Mouse (Mus musculus) C2C12 (cell line): ENCODE measurements around the gene Fsip1. TPM values are rescaled to one million over a fixed set of nuclear protein-coding genes. Genes with fewer than 3 reads are reported as not detected.

Source experiments
- H3K27me3 ChIP-seq: one replicate; pipeline ENCODE4 v1.6.1; 2011; ENCODE audit not compliant: control insufficient read depth, insufficient read depth, insufficient read length
- H3K36me3 ChIP-seq: one replicate; pipeline ENCODE4 v1.6.1; 2011; ENCODE audit not compliant: control insufficient read depth, insufficient read depth
- H3K4me3 ChIP-seq: one replicate; pipeline ENCODE4 v1.5.1; 2011; ENCODE audit warnings: mild to moderate bottlenecking, control low read depth; ENCODE audit not compliant: poor library complexity, insufficient read depth, severe bottlenecking
- H3K79me2 ChIP-seq: one replicate; pipeline ENCODE4 v1.6.1; 2011; ENCODE audit not compliant: control insufficient read depth, insufficient read depth
- H3K79me3 ChIP-seq: one replicate; pipeline ENCODE4 v1.6.1; 2011; ENCODE audit warnings: low read depth, control low read depth
- H3ac ChIP-seq: one replicate; pipeline ENCODE3; 2011; ENCODE audit warnings: low read depth; ENCODE audit not compliant: control insufficient read depth, insufficient read length
- CEBPB ChIP-seq: IDR thresholded peaks from one replicate; pipeline ENCODE4 v1.6.1; 2011; ENCODE audit warnings: low read depth, mild to moderate bottlenecking, control low read depth, moderate library complexity
- CTCF ChIP-seq: IDR thresholded peaks from one replicate; pipeline ENCODE4 v1.5.1; 2011; ENCODE audit not compliant: control insufficient read depth, insufficient read depth, insufficient read length
- FOSL1 ChIP-seq: IDR thresholded peaks from one replicate; pipeline ENCODE4 v1.8.0; 2011; ENCODE audit warnings: mild to moderate bottlenecking, low read length; ENCODE audit not compliant: poor library complexity, insufficient read depth, severe bottlenecking
- MAX ChIP-seq: IDR thresholded peaks from one replicate; pipeline ENCODE4 v1.6.1; 2011; ENCODE audit warnings: mild to moderate bottlenecking, control low read depth
- MYOD1 ChIP-seq: IDR thresholded peaks from one replicate; pipeline ENCODE4 v1.6.1; 2011; ENCODE audit warnings: low read depth; ENCODE audit not compliant: control insufficient read depth, insufficient read length
- MYOG ChIP-seq: IDR thresholded peaks from one replicate; pipeline ENCODE4 v1.6.1; 2011; ENCODE audit not compliant: control insufficient read depth, insufficient read length; ENCODE audit errors: extremely low read depth
- USF1 ChIP-seq: IDR thresholded peaks from one replicate; pipeline ENCODE4 v1.6.1; 2011; ENCODE audit warnings: low read depth, mild to moderate bottlenecking, control low read depth, moderate library complexity
- polyA plus RNA-seq: library from polyadenylated mRNA; unstranded; fragments of >200 nt; fragmentation: generic; extraction: Trizol; gene quantifications from one replicate; pipeline ENCODE4 v1.2.1, GENCODE M21; 2012; ENCODE audit warnings: missing spikeins

The Fsip1 gene
- polyA plus RNA-seq, 1 experiment: 0.09 TPM

DNA sequence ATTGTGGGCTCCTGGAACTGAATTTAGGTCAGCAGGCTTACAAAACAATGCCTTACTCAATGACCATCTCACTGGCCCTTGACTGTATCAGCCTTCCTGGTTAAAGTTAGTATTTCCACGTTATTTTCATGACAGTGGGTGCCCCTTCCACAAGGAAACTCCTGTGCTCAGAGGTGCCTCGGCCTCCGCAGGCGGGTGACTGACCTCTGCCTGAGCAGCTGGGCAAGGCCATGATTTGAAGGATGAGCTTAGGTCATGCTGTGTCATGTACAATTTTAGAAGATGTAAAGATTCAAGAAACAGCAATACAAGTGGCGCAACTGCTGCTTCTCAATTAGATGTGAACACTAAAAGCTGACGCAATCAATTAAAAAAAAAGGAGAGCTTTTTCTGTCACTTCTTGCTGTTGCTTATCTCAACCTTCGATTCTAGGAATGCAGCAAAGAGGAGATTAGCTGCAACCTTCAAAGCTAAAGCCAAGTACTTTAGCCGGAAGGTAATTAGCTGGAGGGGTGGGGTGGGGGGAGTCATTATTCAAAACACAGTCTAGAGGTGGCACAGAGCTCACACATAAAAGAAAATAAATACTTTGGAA, 50.7 kb downstream of the Fsip1 start:
- Histone ChIP-seq H3K4me3 (no peak overlapping the region), H3K36me3 (no peaks in the 10 kb centered on the region), H3K79me3 (no peaks in the 10 kb centered on the region), H3K27me3 (no peaks in the 10 kb centered on the region), H3ac (no peak overlapping the region), H3K79me2 (no peaks in the 10 kb centered on the region)
- TF ChIP-seq MAX: no peak
- TF ChIP-seq MYOD1: no peak
- TF ChIP-seq USF1: no peak
- no peak for TF ChIP-seq MYOG
- TF ChIP-seq CTCF: no peak
- TF ChIP-seq CEBPB: no peak
- TF ChIP-seq FOSL1: no peak

DNA sequence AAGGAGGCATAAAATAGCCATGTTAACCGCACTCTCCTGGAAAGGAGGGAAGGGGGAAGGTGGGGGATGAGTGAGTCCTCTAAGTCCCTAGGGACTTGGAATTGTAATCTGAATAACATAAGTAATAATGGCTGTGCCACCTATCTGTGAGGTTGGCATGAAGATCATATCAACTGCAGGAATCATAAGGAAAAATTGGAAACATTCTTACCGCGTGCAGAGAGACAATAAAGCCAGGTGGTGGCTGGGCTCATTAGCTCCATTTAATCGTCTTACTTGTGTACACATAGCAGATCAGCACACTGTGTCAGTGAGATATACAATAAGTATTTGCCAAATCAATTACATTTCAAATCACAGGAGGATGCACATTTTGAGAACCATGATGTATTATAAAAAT, 52.1 kb downstream of the Fsip1 start:
- H3K79me3 ChIP-seq: no peaks in the 10 kb centered on the region
- no peaks in the 10 kb centered on the region for H3K79me2 ChIP-seq
- no peak for TF ChIP-seq MAX
- no peak for TF ChIP-seq MYOD1
- TF ChIP-seq USF1: no peak
- no peak for TF ChIP-seq FOSL1
- no peak for TF ChIP-seq CEBPB
- no peak for TF ChIP-seq CTCF
- TF ChIP-seq MYOG: no peak
- H3ac ChIP-seq: no peak overlapping the region
- no peak overlapping the region for H3K4me3 ChIP-seq
- H3K36me3 ChIP-seq: no peaks in the 10 kb centered on the region
- no peaks in the 10 kb centered on the region for H3K27me3 ChIP-seq

DNA sequence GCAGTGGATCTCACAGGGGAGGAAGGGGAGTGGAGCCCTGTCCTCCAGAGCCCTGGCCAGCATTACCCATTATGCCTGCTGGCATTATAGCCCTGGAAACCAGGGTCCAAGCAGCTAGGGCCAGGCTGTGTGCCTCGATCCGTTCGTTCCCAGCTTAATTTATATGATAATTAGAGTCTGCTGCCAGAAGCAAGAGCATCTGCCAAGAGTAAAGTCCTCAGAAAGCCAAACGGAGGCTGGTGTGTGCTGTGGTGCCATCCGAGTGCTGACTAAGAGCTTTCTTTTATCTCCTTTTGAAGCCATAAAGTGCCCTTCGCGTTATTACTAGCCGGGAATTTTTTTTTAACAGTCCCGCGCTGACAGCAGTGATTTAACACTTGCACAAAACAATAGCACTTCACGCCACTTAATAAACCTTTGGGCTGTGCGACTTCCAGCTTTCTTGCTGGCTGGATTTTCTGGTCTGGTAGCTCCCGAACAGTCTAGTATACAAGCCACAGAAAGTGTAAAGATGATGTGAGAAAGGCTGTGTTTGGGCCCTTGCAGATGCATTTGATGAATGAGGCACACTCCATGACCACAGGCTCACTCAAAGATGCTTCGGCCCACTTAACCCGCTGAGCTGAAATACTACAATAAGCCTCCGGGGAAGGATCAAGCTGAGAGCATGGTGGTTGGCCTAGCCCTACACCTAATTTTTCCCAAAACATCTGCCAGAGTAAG, 52.9 kb downstream of the Fsip1 start:
- H3K27me3 ChIP-seq: no peaks in the 10 kb centered on the region
- no peaks in the 10 kb centered on the region for H3K36me3 ChIP-seq
- no peak overlapping the region for H3ac ChIP-seq
- TF ChIP-seq CTCF (no peak), FOSL1 (no peak), MYOG (no peak), MYOD1 (no peak), USF1 (no peak), MAX (no peak), CEBPB (no peak)
- no peak overlapping the region for H3K4me3 ChIP-seq
- H3K79me2 ChIP-seq: no peaks in the 10 kb centered on the region
- no peaks in the 10 kb centered on the region for H3K79me3 ChIP-seq

DNA sequence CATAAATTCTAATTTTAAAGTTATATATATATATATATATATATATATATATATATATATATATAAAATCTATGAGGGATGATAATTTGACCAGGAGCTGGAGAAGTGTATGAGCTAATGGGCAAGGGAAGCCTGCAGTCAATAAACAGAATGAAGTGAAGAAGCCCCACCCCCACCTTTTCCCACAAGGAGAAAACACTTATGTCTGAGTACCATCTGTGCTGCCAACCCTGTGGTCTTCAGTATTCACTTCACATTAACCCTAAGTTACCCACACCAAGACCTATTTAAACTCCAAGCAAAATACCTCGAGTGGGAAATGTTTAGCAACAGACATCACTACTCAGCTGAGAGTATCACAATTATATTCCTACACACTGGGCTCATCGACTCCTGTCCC, 53.8 kb downstream of the Fsip1 start:
- no peaks in the 10 kb centered on the region for H3K27me3 ChIP-seq

DNA sequence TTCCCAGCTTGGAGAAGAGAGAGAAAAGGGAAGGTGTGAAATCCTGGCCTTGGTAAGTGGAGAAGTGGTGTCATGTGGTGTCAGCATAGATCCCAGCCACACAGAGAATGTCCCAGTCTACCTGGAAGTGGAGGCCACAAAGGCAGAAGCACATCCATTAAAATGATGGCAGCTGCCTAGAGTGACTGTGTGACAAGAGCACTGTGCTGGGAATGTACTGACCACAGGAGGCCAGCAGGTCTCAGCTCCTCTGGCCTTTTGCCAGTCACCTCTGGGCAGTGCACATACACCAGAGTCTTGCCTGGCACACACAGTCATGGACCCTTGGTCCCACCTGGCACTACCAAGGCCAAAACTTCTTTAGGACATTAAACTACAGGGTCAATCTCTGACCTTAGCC, 54.8 kb downstream of the Fsip1 start:
- H3K79me3 ChIP-seq: no peaks in the 10 kb centered on the region
- no peak overlapping the region for H3K4me3 ChIP-seq
- no peaks in the 10 kb centered on the region for H3K79me2 ChIP-seq
- no peak overlapping the region for H3ac ChIP-seq
- H3K27me3 ChIP-seq: no peaks in the 10 kb centered on the region
- no peaks in the 10 kb centered on the region for H3K36me3 ChIP-seq
- TF ChIP-seq CTCF (no peak), FOSL1 (no peak), USF1 (no peak), MAX (no peak), MYOD1 (no peak), CEBPB (no peak), MYOG (no peak)

More for the DNA sequence above, 53.8 kb downstream of the Fsip1 start:
- H3K79me3 ChIP-seq: no peaks in the 10 kb centered on the region
- no peaks in the 10 kb centered on the region for H3K79me2 ChIP-seq
- no peak for TF ChIP-seq USF1
- H3K36me3 ChIP-seq: no peaks in the 10 kb centered on the region
- H3K4me3 ChIP-seq: no peak overlapping the region
- H3ac ChIP-seq: no peak overlapping the region

DNA sequence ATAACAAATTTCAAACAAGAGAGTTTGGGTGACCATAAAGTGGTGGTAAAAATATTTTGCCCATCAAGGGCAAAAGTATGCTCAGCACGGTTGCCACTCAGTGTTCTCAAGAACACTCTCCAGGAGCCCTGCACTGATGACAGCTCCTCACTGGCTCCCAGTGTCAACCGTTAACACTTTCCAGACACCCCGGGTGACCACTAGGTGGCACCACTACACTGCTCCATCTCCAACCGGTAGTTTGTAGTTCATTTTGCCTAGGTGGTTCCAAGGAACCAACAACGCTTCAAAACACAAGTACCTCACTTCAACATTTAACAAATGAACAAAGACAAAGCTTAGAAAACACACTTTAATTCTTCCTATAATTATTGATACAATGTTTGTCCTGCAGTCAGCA, 56.9 kb downstream of the Fsip1 start:
- no peak overlapping the region for H3ac ChIP-seq
- H3K36me3 ChIP-seq: no peaks in the 10 kb centered on the region
- TF ChIP-seq CEBPB (no peak), CTCF (peak; percentile 55)
- no peaks in the 10 kb centered on the region for H3K27me3 ChIP-seq
- no peaks in the 10 kb centered on the region for H3K79me2 ChIP-seq
- no peak overlapping the region for H3K4me3 ChIP-seq
- no peaks in the 10 kb centered on the region for H3K79me3 ChIP-seq
